Mouse (Mus musculus): Measurements from ENCODE around the gene Rab3gap1. TPM values are rescaled to one million over a fixed set of nuclear protein-coding genes. Genes with fewer than 3 reads are reported as not detected.
A peak's percentile ranks its signal among the peaks of the same experiment; 100 is the strongest.

The Rab3gap1 gene
- total and polyA plus RNA-seq, 3 experiments, result 21.7 to 37.5 (median 21.8) TPM

GRCm38 (mm10) chr1:127978125-127978524, 109.6 kb downstream of the Rab3gap1 start:
- Histone ChIP-seq H3K79me2 (replicated peaks; ENCODE audit: control insufficient read depth, extremely low read depth, insufficient read depth, poor library complexity, severe bottlenecking) (no peaks in the 10 kb centered on the region), H3K4me1 (ENCODE audit: control insufficient read depth in 1 of 2, insufficient read depth in 2 of 2) (peaks cover 0 to 9% of the 10 kb centered on the region in 2 experiments; a peak in 2 of 4 replicates), H3K4me2 (ENCODE audit: insufficient read depth, low read depth, poor library complexity, severe bottlenecking) (no peak overlapping the region), H3K36me3 (replicated peaks in 1 of 2; ENCODE audit: control insufficient read depth in 1 of 2, insufficient read depth in 1 of 2, low read length in 1 of 2) (peaks cover 6 to 24% of the 10 kb centered on the region in 2 experiments), H3K27me3 (replicated peaks) (no peaks in the 10 kb centered on the region), H3K9ac (ENCODE audit: insufficient read depth, low read depth) (no peak overlapping the region), H3K27ac (ENCODE audit: insufficient read depth, low read depth) (no peak overlapping the region), H3K4me3 (replicated peaks in 1 of 3; ENCODE audit: low read depth in 2 of 3, low read length in 2 of 3, poor library complexity in 1 of 3) (no peak overlapping the region), H3K9me3 (replicated peaks; ENCODE audit: low read length) (no peaks in the 10 kb centered on the region)
- dilution Hi-C loops (cut with MboI; ENCODE audit: extremely low pct_ligation_motif_present, extremely low pct_unique_long_range_greater_than_20kb, low sequenced_read_pairs), result no loop called here
- TF ChIP-seq MAFK (IDR thresholded peaks at IDR 0.05; ENCODE audit: insufficient replicate concordance, low read length), result no peak
- TF ChIP-seq GABPA (IDR thresholded peaks at IDR 0.05; ENCODE audit: insufficient replicate concordance, low read depth, low read length), result no peak
- TF ChIP-seq JUN (IDR thresholded peaks at IDR 0.05; ENCODE audit: insufficient read depth, low read depth, low read length), result no peak
- no peak for TF ChIP-seq CHD1 (IDR thresholded peaks at IDR 0.05; ENCODE audit: low read depth, low read length)
- TF ChIP-seq EP300 (IDR thresholded peaks at IDR 0.05; ENCODE audit: low read length), result no peak
- TF ChIP-seq ETS1 (conservative IDR thresholded peaks at IDR 0.05; ENCODE audit: low read depth, low read length), result no peak
- TF ChIP-seq SIN3A (IDR thresholded peaks at IDR 0.05; ENCODE audit: low read length), result no peak
- no peak for TF ChIP-seq HCFC1 (IDR thresholded peaks at IDR 0.05; ENCODE audit: low read depth, low read length)
- TF ChIP-seq ZC3H11A (IDR thresholded peaks at IDR 0.05; ENCODE audit: low read depth, low read length), result no peak
- TF ChIP-seq RAD21 (IDR thresholded peaks at IDR 0.05; ENCODE audit: low read depth, low read length), result no peak
- TF ChIP-seq E2F4 (IDR thresholded peaks at IDR 0.05; ENCODE audit: insufficient replicate concordance, low read depth, low read length), result no peak
- TF ChIP-seq MYC (IDR thresholded peaks at IDR 0.05; ENCODE audit: low read depth, low read length), result no peak
- no peak for TF ChIP-seq PAX5 (IDR thresholded peaks at IDR 0.05; ENCODE audit: low read length)
- TF ChIP-seq JUND (conservative IDR thresholded peaks at IDR 0.05; ENCODE audit: low read depth, low read length), result no peak
- no peak for TF ChIP-seq NELFE (IDR thresholded peaks at IDR 0.05; ENCODE audit: low read depth, low read length)
- TF ChIP-seq IRF4 (IDR thresholded peaks at IDR 0.05; ENCODE audit: low read depth, low read length), result no peak
- TF ChIP-seq USF1 (IDR thresholded peaks at IDR 0.05; ENCODE audit: low read depth, low read length), result no peak
- no peak for DNase-seq (ENCODE audit: extremely low read depth)
- in situ Hi-C loops (cut with MboI; ENCODE audit: low pct_ligation_motif_present, low pct_unique_long_range_greater_than_20kb, low sequenced_read_pairs), result no loop called here

GRCm38 (mm10) chr1:127980911-127981559, 112.5 kb downstream of the Rab3gap1 start:
- DNase-seq (ENCODE audit: extremely low read depth), result peak; percentile 16
- no peak overlapping the region for H3K9ac ChIP-seq (ENCODE audit: insufficient read depth, low read depth)
- TF ChIP-seq ZKSCAN1 (IDR thresholded peaks at IDR 0.05; ENCODE audit: borderline replicate concordance, low read depth, low read length), result no peak
- TF ChIP-seq TBP (conservative IDR thresholded peaks at IDR 0.05; ENCODE audit: low read depth, low read length), result no peak
- peaks cover 2 to 25% of the 10 kb centered on the region in 2 experiments for H3K36me3 ChIP-seq (replicated peaks in 1 of 2; ENCODE audit: control insufficient read depth in 1 of 2, insufficient read depth in 1 of 2, low read length in 1 of 2)
- dilution Hi-C loops (cut with MboI; ENCODE audit: extremely low pct_ligation_motif_present, extremely low pct_unique_long_range_greater_than_20kb, low sequenced_read_pairs), result no loop called here
- H3K27ac ChIP-seq (ENCODE audit: insufficient read depth, low read depth), result no peak overlapping the region
- no peaks in the 10 kb centered on the region for H3K9me3 ChIP-seq (replicated peaks; ENCODE audit: low read length)
- H3K4me2 ChIP-seq (ENCODE audit: insufficient read depth, low read depth, poor library complexity, severe bottlenecking), result no peak overlapping the region
- H3K27me3 ChIP-seq (replicated peaks), result no peaks in the 10 kb centered on the region
- in situ Hi-C loops (cut with MboI; ENCODE audit: low pct_ligation_motif_present, low pct_unique_long_range_greater_than_20kb, low sequenced_read_pairs), result no loop called here
- H3K4me1 ChIP-seq (ENCODE audit: control insufficient read depth in 1 of 2, insufficient read depth in 2 of 2), result peaks cover 0 to 9% of the 10 kb centered on the region in 2 experiments; a peak in 2 of 4 replicates
- H3K79me2 ChIP-seq (replicated peaks; ENCODE audit: control insufficient read depth, extremely low read depth, insufficient read depth, poor library complexity, severe bottlenecking), result no peaks in the 10 kb centered on the region
- no peak overlapping the region for H3K4me3 ChIP-seq (replicated peaks in 1 of 3; ENCODE audit: low read depth in 2 of 3, low read length in 2 of 3, poor library complexity in 1 of 3)
